Mouse (Mus musculus) heart, embryonic 12.5 days (tissue): ENCODE data around the gene Serpina3a. TPM values are rescaled to one million over a fixed set of nuclear protein-coding genes. Genes with fewer than 3 reads are reported as not detected.

Source experiments
- ATAC-seq: fragments of 200-750 bp; cut with Nextera tagmentation; 2 replicates; pipeline ENCODE4 v1.8.0; 2017; ENCODE audit warnings: moderate TSS enrichment, moderate library complexity; ENCODE audit not compliant: insufficient number of reproducible peaks, low FRiP score
- H3K27ac ChIP-seq: fragments of 300-500 bp; sonication (generic); 2 replicates; pipeline ENCODE4 v1.5.1; 2016; ENCODE audit warnings: mild to moderate bottlenecking, moderate library complexity; ENCODE audit not compliant: poor library complexity, severe bottlenecking
- H3K27me3 ChIP-seq: fragments of 300-500 bp; sonication (generic); replicated peaks from 2 replicates; pipeline ENCODE4 v1.6.1; 2016; ENCODE audit warnings: mild to moderate bottlenecking, moderate library complexity
- H3K36me3 ChIP-seq: fragments of 300-500 bp; sonication (generic); 2 replicates; pipeline ENCODE4 v1.6.1; 2016; ENCODE audit warnings: mild to moderate bottlenecking, moderate library complexity
- H3K4me1 ChIP-seq: fragments of 300-500 bp; sonication (generic); replicated peaks from 2 replicates; pipeline ENCODE4 v1.6.1; 2016; ENCODE audit warnings: mild to moderate bottlenecking
- H3K4me2 ChIP-seq: fragments of 300-500 bp; sonication (generic); 2 replicates; pipeline ENCODE4 v1.6.1; 2016; ENCODE audit warnings: mild to moderate bottlenecking, moderate library complexity
- H3K4me3 ChIP-seq: fragments of 300-500 bp; sonication (generic); 2 replicates; pipeline ENCODE4 v1.5.1; 2016; ENCODE audit warnings: mild to moderate bottlenecking
- H3K9ac ChIP-seq: fragments of 300-500 bp; sonication (generic); 2 replicates; pipeline ENCODE4 v1.6.1; 2016; ENCODE audit warnings: mild to moderate bottlenecking, moderate library complexity
- H3K9me3 ChIP-seq: fragments of 300-500 bp; sonication (generic); replicated peaks from 2 replicates; pipeline ENCODE4 v1.6.1; 2016; ENCODE audit warnings: mild to moderate bottlenecking, moderate library complexity
- whole genome bisulfite sequencing: fragments of 180-500 bp; shearing (Covaris S2); methylation state at CpG from one replicate; pipeline ENCODE4 v1.1.7; 2016; 5-methylcytosine and 5-hydroxymethylcytosine counted together
- polyA plus RNA-seq: library from polyadenylated mRNA; unstranded; fragments of >200 nt; fragmentation: Nextera tagmentation; extraction: Ambion mirVana; gene quantifications from 2 replicates; pipeline ENCODE4 v1.2.1, GENCODE M21; 2016

Serpina3a gene
- polyA plus RNA-seq, 1 experiment from 2014 or later = not detected

GRCm38 (mm10) chr12:104142427-104142826 is 29.9 kb downstream of the Serpina3a start:
- Histone ChIP-seq H3K4me1 (no peaks in the 10 kb centered on the region), H3K4me3 (no peak overlapping the region), H3K9me3 (no peaks in the 10 kb centered on the region), H3K27ac (no peak overlapping the region), H3K27me3 (no peaks in the 10 kb centered on the region), H3K9ac (no peak overlapping the region), H3K36me3 (no peaks in the 10 kb centered on the region), H3K4me2 (no peak overlapping the region)
- WGBS = 63% methylated on average over 1 of the region's 1 CpGs
- ATAC-seq = no peak

DNA sequence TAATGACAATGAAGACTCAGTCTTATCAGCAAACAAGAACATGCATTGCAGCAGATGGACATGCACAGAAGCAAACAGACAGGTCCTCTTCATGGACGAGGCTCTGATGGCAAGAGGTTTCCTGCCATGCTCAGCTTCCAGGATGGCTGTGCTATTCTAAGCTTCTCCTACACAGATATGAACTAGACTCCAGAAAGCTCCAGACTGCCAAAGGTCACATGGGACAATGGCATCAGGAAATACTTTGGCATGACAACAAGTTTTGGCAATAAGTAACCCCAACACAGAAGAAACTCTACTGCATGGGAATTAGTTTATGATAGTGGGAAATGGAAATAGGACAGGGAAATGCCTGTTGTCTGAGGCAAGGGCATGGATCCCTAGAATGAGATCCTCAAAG is 30.8 kb downstream of the Serpina3a start:
- Histone ChIP-seq H3K4me2 (no peak overlapping the region), H3K36me3 (no peaks in the 10 kb centered on the region), H3K9me3 (no peaks in the 10 kb centered on the region), H3K4me3 (no peak overlapping the region), H3K4me1 (no peaks in the 10 kb centered on the region), H3K27me3 (no peaks in the 10 kb centered on the region), H3K9ac (no peak overlapping the region), H3K27ac (no peak overlapping the region)
- 47% methylated on average over 1 of the region's 1 CpGs for WGBS
- no peak for ATAC-seq

- 76% methylated on average over 2 of the region's 2 CpGs for WGBS
Observed at GRCm38 (mm10) chr12:104145571-104145970, 33.0 kb downstream of the Serpina3a start.

DNA sequence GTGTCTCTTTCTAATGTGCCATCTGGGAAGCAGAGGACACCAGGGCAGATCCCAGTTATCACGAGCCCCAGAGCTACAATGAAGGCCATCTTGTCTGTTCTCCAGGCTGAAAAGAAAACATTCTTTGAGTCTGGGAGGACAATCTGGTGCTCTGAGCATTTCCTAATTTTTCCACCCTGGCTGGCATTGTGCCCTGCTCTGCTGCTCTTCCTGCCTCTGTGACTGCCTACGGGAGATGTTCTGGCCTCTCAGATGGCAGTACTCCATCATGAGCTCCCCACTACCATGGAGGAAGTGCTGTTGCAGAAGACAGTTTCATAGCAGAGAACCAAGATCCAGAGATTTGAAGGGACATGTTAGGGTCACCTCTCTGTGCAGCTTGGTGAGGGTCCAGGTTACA is 39.5 kb downstream of the Serpina3a start:
- no peak overlapping the region for H3K9ac ChIP-seq
- no peak overlapping the region for H3K4me2 ChIP-seq
- no peak overlapping the region for H3K27ac ChIP-seq
- H3K9me3 ChIP-seq = 0 out of 2 replicates have a peak, but pooled peaks cover 7% of the 10 kb centered on the region
- WGBS = 46% methylated on average over 2 of the region's 2 CpGs
- ATAC-seq = no peak
- H3K36me3 ChIP-seq = no peaks in the 10 kb centered on the region
- no peak overlapping the region for H3K4me3 ChIP-seq
- H3K27me3 ChIP-seq = no peaks in the 10 kb centered on the region
- no peaks in the 10 kb centered on the region for H3K4me1 ChIP-seq

More at GRCm38 (mm10) chr12:104145571-104145970, 33.0 kb downstream of the Serpina3a start:
- Histone ChIP-seq H3K27ac (no peak overlapping the region), H3K4me3 (no peak overlapping the region), H3K9me3 (no peaks in the 10 kb centered on the region), H3K9ac (no peak overlapping the region), H3K36me3 (no peaks in the 10 kb centered on the region), H3K4me1 (no peaks in the 10 kb centered on the region), H3K4me2 (no peak overlapping the region), H3K27me3 (no peaks in the 10 kb centered on the region)
- ATAC-seq = no peak

DNA sequence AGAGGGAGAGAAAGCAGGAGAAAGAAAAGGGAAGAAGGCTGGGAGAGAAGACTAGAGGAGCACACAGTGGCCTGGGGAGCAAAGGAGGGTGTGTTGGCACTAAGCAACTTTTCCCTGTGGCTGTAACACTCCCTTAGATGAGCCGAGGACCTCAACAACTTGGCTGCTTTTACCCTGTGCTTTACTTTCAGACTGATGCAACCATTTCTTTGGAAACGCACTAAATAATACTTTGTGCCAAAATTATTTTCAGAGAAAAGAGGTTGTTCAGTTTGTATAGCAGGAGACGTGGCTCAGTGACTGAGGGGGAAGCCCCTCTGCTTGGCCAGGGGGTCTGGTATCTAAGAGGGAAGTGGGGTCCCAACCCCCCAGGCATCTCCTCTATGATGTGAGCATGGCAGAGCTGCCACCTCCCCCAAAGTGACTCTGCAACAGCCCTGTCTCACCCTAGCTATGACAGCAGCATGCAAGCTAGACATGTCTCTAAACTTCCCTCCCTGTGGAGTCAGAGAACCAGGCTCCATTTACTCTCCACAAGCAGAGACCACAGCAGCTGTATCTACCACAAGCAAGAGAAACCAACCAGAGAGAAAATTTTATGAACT is 40.6 kb downstream of the Serpina3a start:
- Histone ChIP-seq H3K9ac (no peak overlapping the region), H3K4me1 (no peaks in the 10 kb centered on the region), H3K4me3 (no peak overlapping the region), H3K4me2 (no peak overlapping the region), H3K27me3 (no peaks in the 10 kb centered on the region), H3K27ac (no peak overlapping the region), H3K9me3 (0 out of 2 replicates have a peak, but pooled peaks cover 7% of the 10 kb centered on the region), H3K36me3 (no peaks in the 10 kb centered on the region)
- no peak for ATAC-seq
- 63% methylated on average over 3 of the region's 3 CpGs for WGBS

DNA sequence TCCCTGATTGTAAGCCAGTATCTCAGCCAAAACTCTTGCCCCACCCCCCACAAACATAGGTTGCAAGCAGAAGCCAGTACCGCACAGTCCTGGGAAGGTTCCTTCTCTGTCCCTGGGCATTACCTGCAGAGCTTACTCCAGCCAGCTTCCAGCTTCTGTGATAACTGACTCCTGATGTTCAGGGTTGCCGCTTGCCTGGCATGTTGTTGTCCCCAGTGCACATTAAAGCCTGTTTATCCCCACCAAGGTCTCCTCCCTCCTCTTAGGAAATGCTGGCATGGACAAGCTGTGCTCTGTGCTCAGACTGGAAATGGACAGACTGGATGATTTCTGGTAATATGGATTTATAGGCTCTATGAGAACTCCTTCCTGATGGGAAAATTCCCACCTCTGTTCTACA is 41.1 kb downstream of the Serpina3a start, which contains the start of gene Serpina3c:
Serpina3c (minus strand) TSS at position 215 of the 400 bp plus-strand sequence.
- Histone ChIP-seq H3K4me2 (no peak within 1 kb of the TSS), H3K27ac (no peak within 1 kb of the TSS), H3K27me3 (no peaks in the 10 kb centered on the region), H3K9ac (no peak within 1 kb of the TSS), H3K4me1 (no peaks in the 10 kb centered on the region), H3K36me3 (no peaks in the 10 kb centered on the region), H3K9me3 (0 out of 2 replicates have a peak, but pooled peaks cover 7% of the 10 kb centered on the region), H3K4me3 (no peak within 1 kb of the TSS)
- ATAC-seq = no peak
- WGBS = 88% methylated on average over 2 of the region's 2 CpGs

Other genes with a start within 250 kb of the Serpina3a start
- gene Serpina1a, start 249.2 kb upstream of the Serpina3a start, polyA plus RNA-seq = 0.48 and 3.8 TPM in 2 replicates
- gene Serpina1c, start 207.8 kb upstream of the Serpina3a start, polyA plus RNA-seq = 0.34 TPM in 1 of 2 replicates, not detected in the other
- gene Serpina1e, start 153.7 kb upstream of the Serpina3a start, polyA plus RNA-seq = 0.17 and 0.32 TPM in 2 replicates
- not detected in 2 replicates for gene Serpina11, start 122.8 kb upstream of the Serpina3a start, polyA plus RNA-seq
- gene Serpina9, start 99.0 kb upstream of the Serpina3a start, polyA plus RNA-seq = 0.17 and 0.28 TPM in 2 replicates
- not detected in 2 replicates for gene Serpina12, start 68.3 kb upstream of the Serpina3a start, polyA plus RNA-seq
- not detected in 2 replicates for gene Serpina5, start 11.6 kb upstream of the Serpina3a start, polyA plus RNA-seq
- 0.09 and 0.10 TPM in 2 replicates for gene Serpina3b, start 15.3 kb downstream of the Serpina3a start, polyA plus RNA-seq
- gene Serpina3c, start 41.1 kb downstream of the Serpina3a start, polyA plus RNA-seq = 0.13 TPM in 1 of 2 replicates, not detected in the other
- 0.09 TPM in 1 of 2 replicates, not detected in the other for gene Serpina3f, start 101.8 kb downstream of the Serpina3a start, polyA plus RNA-seq
- gene Serpina3g, start 123.5 kb downstream of the Serpina3a start, polyA plus RNA-seq = 1.3 and 1.4 TPM in 2 replicates
- gene Serpina3i, start 150.4 kb downstream of the Serpina3a start, polyA plus RNA-seq = 0.12 and 0.32 TPM in 2 replicates
- gene Serpina3j, start 201.8 kb downstream of the Serpina3a start, polyA plus RNA-seq = not detected in 2 replicates
- not detected in 2 replicates for gene Serpina3k, start 225.8 kb downstream of the Serpina3a start, polyA plus RNA-seq
- gene Serpina3m, start 225.8 kb downstream of the Serpina3a start, polyA plus RNA-seq = not detected in 2 replicates